Mouse (Mus musculus) kidney, adult 2 months (tissue): Measurements from ENCODE around the gene Dab2ip.

Experiments
- CTCF ChIP-seq: fragments of 200-500 bp; conservative IDR thresholded peaks from 2 replicates; pipeline ENCODE4 v1.5.1; 2011; ENCODE audit warnings: low read depth, mild to moderate bottlenecking, control low read depth, low read length, moderate library complexity, mixed read lengths; ENCODE audit not compliant: insufficient read depth, insufficient read length
- POLR2A ChIP-seq: fragments of 200-500 bp; IDR thresholded peaks from one replicate; pipeline ENCODE4 v1.6.1; 2011; ENCODE audit warnings: low read depth, low read length, control low read depth

DNA sequence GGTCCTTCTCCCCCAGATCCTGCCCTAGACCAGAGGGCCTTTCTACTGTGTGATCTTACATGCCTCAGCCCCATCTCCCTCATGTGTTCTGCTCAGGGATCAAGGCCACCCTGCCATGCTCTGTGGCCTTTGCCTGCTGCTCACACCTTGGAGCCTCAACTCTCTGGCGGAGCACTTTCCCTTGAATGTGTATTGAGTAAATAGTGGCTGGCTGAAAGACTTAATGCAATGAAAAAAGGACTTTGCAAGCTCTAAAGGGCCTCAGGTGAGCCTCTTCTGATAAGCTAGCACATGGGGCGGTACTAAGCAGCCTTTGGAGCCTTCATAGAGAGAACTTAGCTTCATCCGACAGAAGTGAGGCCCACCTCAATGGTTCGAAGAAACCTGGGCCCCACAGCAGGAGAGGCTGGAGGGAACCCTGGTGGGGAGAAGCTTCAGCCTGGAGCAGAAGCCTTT lies 9.7 kb downstream of the Dab2ip start:
- TF ChIP-seq POLR2A (no peak), CTCF (no peak)
